Mouse (Mus musculus) regulatory T cell (primary cell): ENCODE measurements at regions not wholly inside any gene's neighbourhood (a gene's known extent, or its start where the extent isn't known, plus 50 kb on each side); places are given as distances from the start of the nearest gene placed in this dataset.

Source experiments
- in situ Hi-C: fragments of 300-600 bp; cut with MboI, MseI; formaldehyde crosslinking; loops from one replicate; pipeline ENCODE4 v1.15.1; 2025; ENCODE audit warnings: high pct_unique_total_duplicates

GRCm38 (mm10) chr17:31775966-31776365, 79.6 kb downstream of the Sik1 start:
- in situ Hi-C loops, result loop anchor here (10.0 kb wide), 1 partner anchor 81 kb away; no protein-coding TSS in a partner anchor

- in situ Hi-C loops, result loop anchor here (10.0 kb wide), 1 partner anchor 82 kb away; no protein-coding TSS in a partner anchor
Measured at GRCm38 (mm10) chr17:31776949-31777607, 78.5 kb downstream of the Sik1 start.

- in situ Hi-C loops, result loop anchor here (10.0 kb wide), 1 partner anchor 83 kb away; no protein-coding TSS in a partner anchor
Measured at GRCm38 (mm10) chr17:31777751-31778150, 77.9 kb downstream of the Sik1 start.

GRCm38 (mm10) chr17:31779466-31779865, 76.1 kb downstream of the Sik1 start:
- in situ Hi-C loops, result loop anchor here (10.0 kb wide), 1 partner anchor 85 kb away; no protein-coding TSS in a partner anchor

GRCm38 (mm10) chr17:31782251-31782650, 73.4 kb downstream of the Sik1 start:
- in situ Hi-C loops, result no loop called here

GRCm38 (mm10) chr17:31783071-31783470, 72.5 kb downstream of the Sik1 start:
- in situ Hi-C loops, result no loop called here

- in situ Hi-C loops, result no loop called here
Measured at GRCm38 (mm10) chr17:31788316-31788715, 67.3 kb downstream of the Sik1 start.

- in situ Hi-C loops, result no loop called here
Measured at GRCm38 (mm10) chr17:31789068-31789583, 66.5 kb downstream of the Sik1 start.

- in situ Hi-C loops, result no loop called here
Measured at GRCm38 (mm10) chr17:31789906-31790279, 65.7 kb downstream of the Sik1 start.

GRCm38 (mm10) chr17:31790280-31791063, 65.1 kb downstream of the Sik1 start:
- in situ Hi-C loops, result no loop called here

- in situ Hi-C loops, result no loop called here
Measured at GRCm38 (mm10) chr17:31791656-31792055, 63.9 kb downstream of the Sik1 start.

GRCm38 (mm10) chr17:31793040-31793439, 62.6 kb downstream of the Sik1 start:
- in situ Hi-C loops, result no loop called here

- in situ Hi-C loops, result no loop called here
Measured at GRCm38 (mm10) chr17:31793521-31793920, 62.1 kb downstream of the Sik1 start.

GRCm38 (mm10) chr17:31793964-31794363, 61.6 kb downstream of the Sik1 start:
- in situ Hi-C loops, result no loop called here
